Mouse (Mus musculus) spleen, adult 2 months (tissue): ENCODE data around the gene Rin2. TPM values are rescaled to one million over a fixed set of nuclear protein-coding genes. Genes with fewer than 3 reads are reported as not detected.

Experiments used
- DNase-seq, 2 experiments: peaks; one replicate each; pipeline versions ENCODE4 v3.0.0 to v3.0.0-alpha.2; 2012 to 2021; ENCODE audit warnings: low spot score in 2 of 2, low read depth in 1 of 2
- H3K27ac ChIP-seq: fragments of 200-500 bp; 2 replicates; pipeline ENCODE4 v1.5.1; 2012; ENCODE audit warnings: low read length, inconsistent platforms; ENCODE audit not compliant: insufficient read depth
- H3K27me3 ChIP-seq: fragments of 200-500 bp; 2 replicates; pipeline ENCODE4 v1.6.1; 2012; ENCODE audit warnings: mild to moderate bottlenecking, moderate library complexity, low read length, inconsistent platforms; ENCODE audit not compliant: control insufficient read depth, insufficient read depth
- H3K36me3 ChIP-seq: fragments of 200-500 bp; 2 replicates; pipeline ENCODE4 v1.6.1; 2012; ENCODE audit warnings: mild to moderate bottlenecking, low read length, inconsistent platforms; ENCODE audit not compliant: control insufficient read depth, insufficient read depth
- H3K4me1 ChIP-seq: fragments of 200-500 bp; 2 replicates; pipeline ENCODE4 v1.6.1; 2011; ENCODE audit warnings: inconsistent platforms; ENCODE audit not compliant: control insufficient read depth, insufficient read depth, insufficient read length
- H3K4me3 ChIP-seq: fragments of 200-500 bp; 2 replicates; pipeline ENCODE4 v1.5.1; 2011; ENCODE audit warnings: mild to moderate bottlenecking, inconsistent platforms; ENCODE audit not compliant: insufficient read depth, insufficient read length; ENCODE audit errors: extremely low read depth
- CTCF ChIP-seq: fragments of 200-500 bp; IDR thresholded peaks from 2 replicates; pipeline ENCODE4 v1.5.1; 2011; ENCODE audit warnings: mild to moderate bottlenecking, inconsistent platforms; ENCODE audit not compliant: insufficient read depth, insufficient read length, insufficient replicate concordance; ENCODE audit errors: extremely low read depth
- POLR2A ChIP-seq: fragments of 200-500 bp; IDR thresholded peaks from 2 replicates; pipeline ENCODE4 v1.6.1; 2011; ENCODE audit warnings: low read depth, low read length, inconsistent platforms
- WGBS: fragments of 180-500 bp; shearing (Covaris S2); methylation state at CpG from one replicate; pipeline ENCODE4 v1.1.7; 2018; 5-methylcytosine and 5-hydroxymethylcytosine counted together
- polyA plus RNA-seq: library from polyadenylated mRNA; depleted of rRNA; stranded (reverse); fragments of >200 nt; gene quantifications from 2 replicates; pipeline ENCODE4 v1.2.3, GENCODE M21; 2012

Rin2 gene
- polyA plus RNA-seq, 1 experiment: 2.2 TPM

DNA sequence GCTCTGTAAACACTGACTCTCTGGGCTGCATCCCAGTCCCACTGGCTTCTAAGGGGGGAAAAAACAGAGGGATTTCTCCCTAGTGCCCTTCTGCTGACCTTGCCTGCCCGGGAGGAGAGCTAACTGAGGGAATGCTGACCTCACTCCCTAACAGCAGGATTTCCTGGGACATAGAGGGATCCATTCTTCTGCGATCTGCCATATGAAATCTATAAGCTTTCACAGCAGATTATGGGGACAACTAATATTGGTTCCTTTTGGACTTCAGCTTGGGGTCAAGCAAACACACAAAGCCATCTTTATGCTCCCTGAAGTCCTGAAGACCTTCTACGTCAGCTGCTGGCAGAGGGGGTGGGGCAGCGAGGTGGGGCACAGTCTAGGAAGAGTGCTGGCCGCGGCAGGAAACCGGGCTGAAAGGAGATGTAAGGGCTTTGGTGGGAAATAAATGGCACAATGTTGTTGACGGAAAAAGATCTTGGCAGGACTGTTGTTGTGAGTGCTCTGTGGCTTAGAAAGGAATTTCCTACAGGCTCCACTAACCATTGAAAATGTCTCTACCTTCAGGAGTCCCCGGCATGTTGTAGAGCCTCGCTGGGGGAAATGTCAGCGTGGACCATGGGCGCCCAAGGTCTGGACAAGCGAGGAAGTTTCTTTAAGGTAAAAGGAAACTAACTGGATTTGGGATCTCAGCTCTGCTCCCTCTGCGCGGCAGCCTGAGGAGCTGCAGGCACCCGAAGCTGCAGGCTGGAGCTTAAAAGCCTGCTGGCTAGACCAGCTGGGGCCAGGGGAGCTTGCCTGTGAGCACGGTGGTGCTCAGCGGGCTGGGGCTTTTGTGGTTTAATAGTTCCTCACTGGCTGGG lies 111.0 kb downstream of the Rin2 start:
- WGBS: 5% methylated on average over 18 of the region's 18 CpGs
- H3K4me3 ChIP-seq: peak overlapping the region; percentile 6; the same call in 1 of the 2 replicates
- no peak for TF ChIP-seq CTCF
- no peak for TF ChIP-seq POLR2A
- DNase-seq: no peak
- no peaks in the 10 kb centered on the region for H3K36me3 ChIP-seq
- 0 out of 2 replicates have a peak overlapping the region, but pooled peaks have one; percentile 36 for H3K27ac ChIP-seq
- no peaks in the 10 kb centered on the region for H3K27me3 ChIP-seq
- no peaks in the 10 kb centered on the region for H3K4me1 ChIP-seq

DNA sequence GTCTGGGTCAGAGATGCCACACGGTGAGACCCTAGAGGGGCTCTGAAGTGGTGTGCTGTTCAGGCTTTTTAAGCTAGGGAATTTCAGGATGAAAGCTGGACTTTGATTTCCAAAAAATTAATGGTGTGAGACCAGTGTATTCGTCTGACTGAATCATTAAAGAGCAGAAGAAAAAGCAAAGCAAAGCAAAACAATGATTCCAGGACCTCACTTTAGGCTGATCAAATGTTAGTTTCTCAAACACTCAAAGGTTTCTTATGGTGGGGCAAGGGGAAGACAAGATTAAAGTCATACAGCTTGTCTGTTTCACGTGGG lies 111.6 kb downstream of the Rin2 start:
- DNase-seq: no peak
- Histone ChIP-seq H3K36me3 (no peaks in the 10 kb centered on the region), H3K27me3 (no peaks in the 10 kb centered on the region), H3K27ac (0 out of 2 replicates have a peak overlapping the region, but pooled peaks have one; percentile 36), H3K4me1 (no peaks in the 10 kb centered on the region), H3K4me3 (peak overlapping the region; percentile 6; the same call in 1 of the 2 replicates)
- TF ChIP-seq CTCF (no peak), POLR2A (no peak)
- WGBS: 10% methylated on average over 3 of the region's 3 CpGs

DNA sequence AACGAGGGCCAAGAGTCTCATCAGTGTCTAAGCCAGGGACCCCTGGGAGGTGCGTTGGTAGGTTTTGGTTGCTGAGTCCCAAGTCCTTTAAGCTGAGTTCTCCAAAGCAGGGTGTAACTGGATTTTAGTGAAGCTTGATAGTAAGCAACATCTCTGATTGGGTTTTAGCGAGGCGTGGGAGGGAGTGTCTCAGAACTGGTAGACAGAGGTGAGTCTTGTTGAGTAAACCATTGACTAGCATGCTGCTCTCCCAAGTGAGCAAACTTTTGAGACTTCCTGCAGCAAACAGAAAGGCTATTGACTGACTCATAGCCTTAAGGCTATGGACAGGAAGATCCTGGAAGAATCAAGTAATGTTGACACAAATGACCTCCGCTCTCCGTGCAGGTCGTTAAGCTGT lies 112.5 kb downstream of the Rin2 start:
- H3K4me3 ChIP-seq: no peak overlapping the region
- H3K36me3 ChIP-seq: no peaks in the 10 kb centered on the region
- H3K27me3 ChIP-seq: no peaks in the 10 kb centered on the region
- H3K4me1 ChIP-seq: no peaks in the 10 kb centered on the region
- TF ChIP-seq CTCF (no peak), POLR2A (no peak)
- H3K27ac ChIP-seq: no peak overlapping the region
- 87% methylated on average over 7 of the region's 7 CpGs for WGBS
- no peak for DNase-seq

DNA sequence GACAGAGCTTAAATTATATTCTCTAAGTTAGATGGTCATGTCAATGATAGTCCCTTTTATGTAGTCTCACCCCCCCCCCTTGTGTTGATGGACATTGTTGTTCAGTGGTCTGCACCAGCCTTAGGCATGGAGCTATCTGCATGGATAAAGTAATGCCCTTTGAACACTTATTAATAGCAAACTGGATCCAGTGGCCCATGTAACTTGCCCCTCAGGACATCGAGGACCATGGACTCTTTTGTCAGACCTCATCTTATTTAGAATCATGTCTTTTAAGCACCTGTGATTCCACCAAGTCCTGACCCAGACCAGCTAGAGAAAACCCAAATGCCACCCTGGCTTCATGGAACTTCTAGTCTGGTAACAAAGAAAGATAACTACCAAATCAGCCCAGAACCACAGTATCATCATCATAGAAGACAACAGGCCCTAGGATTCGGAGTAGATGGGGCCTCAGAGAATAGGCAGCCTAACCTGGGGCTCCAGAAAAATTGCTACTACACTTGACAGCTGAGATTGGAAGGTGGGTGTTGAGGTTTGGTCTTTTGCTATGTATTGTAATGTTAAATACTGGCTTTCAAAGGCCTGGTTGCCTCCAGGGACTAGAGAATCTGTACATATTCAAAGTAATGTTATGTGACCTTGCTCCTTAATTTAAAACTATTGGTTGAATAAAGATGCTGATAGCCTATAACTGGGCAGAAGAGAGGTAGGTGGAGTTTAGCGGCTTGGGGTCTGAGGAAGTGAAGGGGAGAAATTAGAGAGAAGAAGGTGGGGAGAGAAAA lies 113.7 kb downstream of the Rin2 start:
- TF ChIP-seq POLR2A (no peak), CTCF (no peak)
- DNase-seq: no peak
- WGBS: 88% methylated on average over 3 of the region's 3 CpGs

DNA sequence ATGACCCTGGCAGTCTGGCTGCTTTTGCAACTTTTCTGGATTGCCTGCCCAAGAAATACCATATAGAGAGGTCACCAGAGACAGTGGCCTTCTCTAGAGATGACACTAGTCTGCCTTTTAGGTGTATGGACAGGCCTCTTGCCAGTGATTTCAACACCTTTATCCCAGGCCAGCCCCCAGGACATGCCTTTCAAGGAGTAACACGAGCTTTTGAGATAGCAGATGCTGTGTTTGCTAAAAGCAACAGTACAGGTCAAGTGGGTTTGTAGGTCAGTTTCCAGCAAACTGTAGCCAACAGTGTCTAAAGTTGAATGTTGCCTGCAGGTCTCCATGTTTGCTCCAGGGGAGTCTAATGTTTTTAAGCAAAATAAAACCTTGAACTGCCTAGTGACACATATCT lies 118.7 kb downstream of the Rin2 start:
- Histone ChIP-seq H3K4me3 (no peak overlapping the region), H3K27me3 (no peaks in the 10 kb centered on the region), H3K36me3 (no peaks in the 10 kb centered on the region), H3K27ac (no peak overlapping the region), H3K4me1 (no peaks in the 10 kb centered on the region)
- WGBS: 78% methylated on average over 1 of the region's 1 CpGs
- DNase-seq: no peak
- TF ChIP-seq CTCF (no peak), POLR2A (no peak)

More for the DNA sequence above, 113.7 kb downstream of the Rin2 start:
- Histone ChIP-seq H3K36me3 (no peaks in the 10 kb centered on the region), H3K27me3 (no peaks in the 10 kb centered on the region), H3K4me1 (no peaks in the 10 kb centered on the region), H3K4me3 (no peak overlapping the region), H3K27ac (no peak overlapping the region)

DNA sequence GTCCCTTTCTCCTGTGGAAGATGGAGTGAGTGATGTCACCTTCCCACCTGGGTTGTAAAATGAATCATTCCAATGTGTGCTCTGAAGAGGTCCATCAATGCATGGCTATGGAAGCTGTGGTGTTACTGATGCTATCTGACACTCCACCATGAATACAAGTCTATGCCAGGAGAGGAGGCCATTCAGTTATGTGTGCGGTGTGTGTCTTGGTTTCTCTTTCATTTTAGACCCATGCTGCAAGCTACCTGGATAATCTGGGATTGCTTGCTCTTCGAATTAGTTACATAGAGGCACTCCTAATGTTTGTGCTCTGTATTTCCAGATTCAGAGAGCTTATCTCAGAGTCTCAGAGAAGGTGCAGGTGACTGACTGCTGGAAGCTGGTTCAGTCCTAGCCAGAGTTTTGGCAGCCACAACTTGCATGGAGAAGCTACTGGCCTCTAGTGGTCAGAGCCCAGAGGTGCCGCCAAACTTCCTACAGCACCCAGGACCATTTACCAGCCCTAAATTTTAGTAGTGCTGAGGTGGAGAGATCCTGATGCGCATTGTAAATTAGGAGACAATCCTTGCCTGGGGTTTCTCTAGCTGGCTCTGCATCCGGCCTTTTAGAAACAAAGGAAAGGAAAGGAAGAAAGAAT lies 119.4 kb downstream of the Rin2 start:
- no peak overlapping the region for H3K4me3 ChIP-seq
- H3K4me1 ChIP-seq: no peaks in the 10 kb centered on the region
- peak in 1 of 2 experiments; percentile 13 for DNase-seq
- 45% methylated on average over 5 of the region's 5 CpGs for WGBS
- H3K36me3 ChIP-seq: no peaks in the 10 kb centered on the region
- H3K27me3 ChIP-seq: no peaks in the 10 kb centered on the region
- no peak overlapping the region for H3K27ac ChIP-seq
- TF ChIP-seq POLR2A (no peak), CTCF (peak; percentile 38; the same call in 1 of the 2 replicates)

DNA sequence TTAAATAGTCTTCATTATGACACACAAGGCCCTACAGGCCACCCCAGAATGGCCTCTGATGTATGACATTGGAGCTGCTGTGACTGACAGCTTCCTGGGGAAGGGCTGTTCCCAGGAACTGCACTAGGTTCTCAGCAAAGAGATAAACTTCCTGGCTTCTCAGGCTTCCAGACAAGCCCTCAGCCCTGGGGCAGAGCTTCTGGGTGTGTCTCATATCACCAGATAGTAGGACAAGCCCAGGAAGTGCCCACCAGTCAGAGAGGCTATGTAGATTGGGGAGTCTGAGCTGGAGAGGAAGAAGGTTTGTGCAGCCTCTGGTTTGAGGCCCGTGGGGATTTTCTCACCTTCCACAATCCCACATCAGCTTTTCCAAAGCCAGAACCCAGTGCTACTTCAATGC lies 122.8 kb downstream of the Rin2 start:
- no peaks in the 10 kb centered on the region for H3K36me3 ChIP-seq
- no peaks in the 10 kb centered on the region for H3K4me1 ChIP-seq
- no peak for DNase-seq
- H3K4me3 ChIP-seq: no peak overlapping the region
- WGBS: 60% methylated on average over 1 of the region's 1 CpGs
- no peaks in the 10 kb centered on the region for H3K27me3 ChIP-seq
- no peak for TF ChIP-seq CTCF
- no peak for TF ChIP-seq POLR2A
- H3K27ac ChIP-seq: no peak overlapping the region
